Mouse (Mus musculus) intestine, embryonic 16.5 days (tissue): ENCODE measurements around the gene 1700047I17Rik2. TPM values are rescaled to one million over a fixed set of nuclear protein-coding genes. Genes with fewer than 3 reads are reported as not detected.
A peak's percentile ranks its signal among the peaks of the same experiment; 100 is the strongest.
"Not testable (repeated sequence)": the region's sequence is repeated elsewhere in the genome, so short reads cannot be mapped to it uniquely, and the experiment has no call there.

ENCODE experiments used
- ATAC-seq: fragments of 200-750 bp; cut with Nextera tagmentation; 2 replicates; pipeline ENCODE4 v1.8.0; 2017; ENCODE audit warnings: moderate TSS enrichment, moderate library complexity
- H3K27ac ChIP-seq: fragments of 300-500 bp; sonication (generic); 2 replicates; pipeline ENCODE4 v1.5.1; 2014; ENCODE audit warnings: mild to moderate bottlenecking, low read length
- H3K27me3 ChIP-seq: fragments of 300-500 bp; sonication (generic); replicated peaks from 2 replicates; pipeline ENCODE4 v1.6.1; 2014; ENCODE audit warnings: low read length, control low read depth, mixed read lengths; ENCODE audit not compliant: control insufficient read depth, insufficient read depth
- H3K36me3 ChIP-seq: fragments of 300-500 bp; sonication (generic); 2 replicates; pipeline ENCODE4 v1.6.1; 2014; ENCODE audit warnings: low read length, control low read depth; ENCODE audit not compliant: control insufficient read depth, insufficient read depth
- H3K4me1 ChIP-seq: fragments of 300-500 bp; sonication (generic); 2 replicates; pipeline ENCODE4 v1.6.1; 2014; ENCODE audit warnings: low read length, control low read depth, mixed read lengths; ENCODE audit not compliant: control insufficient read depth, insufficient read depth
- H3K4me2 ChIP-seq: fragments of 300-500 bp; sonication (generic); 2 replicates; pipeline ENCODE4 v1.6.1; 2014; ENCODE audit warnings: low read depth, low read length, control low read depth
- H3K4me3 ChIP-seq: fragments of 300-500 bp; sonication (generic); 2 replicates; pipeline ENCODE4 v1.5.1; 2014; ENCODE audit warnings: mild to moderate bottlenecking, low read length
- H3K9ac ChIP-seq: fragments of 300-500 bp; sonication (generic); 2 replicates; pipeline ENCODE4 v1.6.1; 2014; ENCODE audit warnings: low read depth, low read length
- H3K9me3 ChIP-seq: fragments of 300-500 bp; sonication (generic); 2 replicates; pipeline ENCODE4 v1.6.1; 2016; ENCODE audit warnings: low read length, control low read depth; ENCODE audit not compliant: control insufficient read depth
- WGBS: fragments of 180-500 bp; shearing (Covaris S2); extraction: QIAGEN DNeasy Blood & Tissue Kit; methylation state at CpG from one replicate; pipeline ENCODE4 v1.1.7; 2014; 5-methylcytosine and 5-hydroxymethylcytosine counted together
- polyA plus RNA-seq: library from polyadenylated mRNA; unstranded; fragments of >200 nt; fragmentation: Nextera tagmentation; extraction: Ambion mirVana; gene quantifications from 2 replicates; pipeline ENCODE4 v1.2.1, GENCODE M21; 2015

1700047I17Rik2 gene
- polyA plus RNA-seq: 4.7 TPM in 1 of 2 replicates, not detected in the other

DNA sequence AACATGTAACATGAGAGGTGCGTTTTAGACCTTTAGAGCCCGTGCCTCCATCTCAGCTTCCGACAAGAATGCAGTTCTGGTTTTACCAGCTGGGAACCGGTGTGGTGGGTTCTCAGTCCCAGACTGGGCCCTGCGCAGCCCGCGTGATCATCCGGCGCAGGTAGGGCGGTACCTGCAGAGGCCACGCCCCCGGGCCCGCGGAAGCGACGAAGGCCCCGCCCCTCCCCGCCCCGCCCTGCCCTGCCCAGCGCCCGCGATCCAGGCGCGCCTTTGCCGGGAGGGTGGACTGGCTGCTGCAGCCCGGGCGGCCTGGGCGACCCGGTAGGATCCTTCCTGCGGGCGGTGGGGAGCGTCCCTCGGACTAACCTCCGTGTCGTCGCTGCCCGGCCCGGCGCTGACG, at the start of gene 1700047I17Rik2:
1700047I17Rik2 (plus strand) TSS at position 287 of the 400 bp plus-strand sequence.
- WGBS: no CpG with 5 or more reads among the region's 40 CpGs
- H3K27ac ChIP-seq, H3K4me1 ChIP-seq, H3K4me3 ChIP-seq, H3K27me3 ChIP-seq, H3K36me3 ChIP-seq, H3K4me2 ChIP-seq, H3K9ac ChIP-seq, H3K9me3 ChIP-seq: not testable (repeated sequence)
- peak; percentile 97 for ATAC-seq

DNA sequence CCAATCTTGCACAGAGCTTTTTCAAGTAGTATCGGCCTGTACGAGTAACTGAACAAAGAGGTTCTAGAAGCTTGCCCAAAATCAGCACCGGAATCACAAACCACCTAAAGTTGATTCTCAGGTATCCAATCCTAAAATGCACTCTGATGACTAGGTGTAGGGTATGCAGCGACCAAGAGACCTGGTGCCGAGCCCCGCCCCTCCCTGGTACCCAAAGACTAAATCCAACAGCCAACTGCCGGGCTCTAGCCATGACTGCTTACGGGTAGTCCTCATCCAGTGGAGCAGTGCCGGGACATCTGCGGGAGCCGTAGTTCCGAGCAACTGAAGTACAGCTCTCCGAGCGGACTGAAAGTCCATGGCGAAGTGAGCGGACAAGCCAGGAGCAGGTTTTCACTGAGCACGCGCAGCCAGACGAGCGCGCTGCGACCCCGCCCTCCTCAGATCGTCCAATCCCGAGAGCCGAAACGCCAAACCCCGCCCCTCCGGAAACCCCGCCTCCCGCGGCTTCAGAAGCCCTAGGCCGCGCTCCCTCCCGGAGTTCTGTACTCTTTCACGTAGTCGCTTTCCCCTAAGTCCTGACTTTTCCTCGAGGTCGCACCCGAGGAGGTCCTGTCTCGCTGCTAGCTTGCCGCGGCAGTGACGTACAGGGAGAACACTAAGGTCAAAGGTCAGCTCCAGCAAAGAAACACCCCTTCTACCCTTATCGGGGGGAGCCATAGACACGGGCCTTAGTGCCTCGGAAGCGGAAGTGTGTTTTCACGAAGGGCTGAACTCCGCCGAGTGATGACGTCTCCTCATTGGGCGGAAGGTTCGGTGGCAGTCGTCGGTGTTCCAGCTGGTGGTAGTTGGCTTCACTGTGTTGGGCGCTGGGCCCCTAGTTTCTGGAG, 44.6 kb upstream of the 1700047I17Rik2 start, which contains the start of gene Srp54b:
Srp54b (plus strand) TSS at position 546 of the 890 bp plus-strand sequence.
- H3K27ac ChIP-seq, H3K9ac ChIP-seq, H3K4me1 ChIP-seq, H3K4me2 ChIP-seq, H3K9me3 ChIP-seq, H3K4me3 ChIP-seq, H3K36me3 ChIP-seq, H3K27me3 ChIP-seq: not testable (repeated sequence)
- peak; percentile 99 for ATAC-seq
- WGBS: no CpG with 5 or more reads among the region's 57 CpGs

DNA sequence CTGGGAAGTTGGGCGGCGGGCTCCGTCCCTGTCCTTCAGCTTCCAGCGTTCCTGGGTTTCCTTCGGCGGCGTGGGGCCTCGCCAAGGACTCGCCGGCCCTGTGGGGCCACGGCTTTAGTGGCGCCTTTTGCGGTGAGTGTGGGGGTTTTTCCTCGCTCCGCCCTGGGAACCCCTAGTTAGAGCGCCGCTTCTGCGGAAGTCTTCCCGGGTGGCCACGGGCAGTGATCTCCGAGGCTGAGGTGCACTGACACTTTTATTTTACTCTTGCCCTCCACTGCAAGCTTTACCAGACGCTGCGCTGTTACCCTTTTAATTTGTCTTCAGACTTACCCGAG, 44.0 kb upstream of the 1700047I17Rik2 start:
- not testable (repeated sequence) for H3K9ac ChIP-seq, H3K27ac ChIP-seq, H3K4me2 ChIP-seq, H3K27me3 ChIP-seq, H3K9me3 ChIP-seq, H3K4me3 ChIP-seq, H3K4me1 ChIP-seq, H3K36me3 ChIP-seq
- ATAC-seq: peak; percentile 59
- WGBS: 0% methylated on average over 9 of the region's 24 CpGs

DNA sequence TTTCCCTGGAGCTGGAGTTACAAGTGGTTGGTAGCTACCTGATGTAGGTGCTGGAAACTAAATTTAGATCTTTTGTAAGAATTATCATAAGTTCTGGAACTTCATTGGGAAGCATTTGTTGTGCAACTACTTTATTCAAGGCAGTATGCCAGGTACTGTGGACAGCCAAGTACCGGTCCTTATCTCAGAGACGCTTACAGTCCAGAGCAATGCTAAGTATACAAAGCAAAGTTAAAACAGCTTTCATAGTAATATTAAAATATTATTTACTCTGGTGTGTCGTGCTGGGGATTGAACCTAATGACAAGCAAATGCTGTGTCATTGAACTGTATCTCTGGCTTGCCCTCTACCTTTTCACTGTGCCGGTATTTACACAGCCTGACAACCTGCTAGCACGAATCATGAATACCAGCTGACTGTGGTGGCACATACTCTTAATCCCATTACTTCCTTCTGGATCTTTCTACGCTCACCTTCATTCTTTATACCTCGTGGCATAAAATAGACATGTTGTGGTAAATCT, 32.3 kb upstream of the 1700047I17Rik2 start:
- ATAC-seq, H3K27me3 ChIP-seq, H3K36me3 ChIP-seq, H3K9ac ChIP-seq, H3K9me3 ChIP-seq, H3K4me3 ChIP-seq, H3K4me1 ChIP-seq, H3K27ac ChIP-seq, H3K4me2 ChIP-seq: not testable (repeated sequence)
- WGBS: no CpG with 5 or more reads among the region's 7 CpGs

DNA sequence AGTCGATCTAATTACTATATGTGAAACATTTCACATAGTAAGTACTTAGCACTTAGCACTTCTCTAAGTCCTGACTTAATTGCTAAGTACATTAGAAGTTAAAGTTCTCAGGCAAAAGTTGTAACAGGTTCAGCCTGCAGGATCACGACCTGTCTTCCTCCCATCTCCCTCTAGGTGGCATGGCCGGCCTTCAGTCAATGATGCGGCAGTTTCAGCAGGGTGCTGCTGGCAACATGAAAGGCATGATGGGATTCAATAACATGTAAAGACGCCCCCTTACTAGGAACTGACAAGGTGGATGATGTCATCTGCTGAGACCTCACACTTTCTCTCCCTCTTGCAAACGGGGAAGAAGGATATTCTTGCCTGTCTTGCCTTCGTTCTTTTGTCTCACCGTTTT, 11.7 kb upstream of the 1700047I17Rik2 start:
- not testable (repeated sequence) for H3K9me3 ChIP-seq, H3K4me1 ChIP-seq, H3K27ac ChIP-seq, H3K4me2 ChIP-seq, H3K4me3 ChIP-seq, H3K27me3 ChIP-seq, ATAC-seq, H3K36me3 ChIP-seq, H3K9ac ChIP-seq
- WGBS: no CpG with 5 or more reads among the region's 8 CpGs

DNA sequence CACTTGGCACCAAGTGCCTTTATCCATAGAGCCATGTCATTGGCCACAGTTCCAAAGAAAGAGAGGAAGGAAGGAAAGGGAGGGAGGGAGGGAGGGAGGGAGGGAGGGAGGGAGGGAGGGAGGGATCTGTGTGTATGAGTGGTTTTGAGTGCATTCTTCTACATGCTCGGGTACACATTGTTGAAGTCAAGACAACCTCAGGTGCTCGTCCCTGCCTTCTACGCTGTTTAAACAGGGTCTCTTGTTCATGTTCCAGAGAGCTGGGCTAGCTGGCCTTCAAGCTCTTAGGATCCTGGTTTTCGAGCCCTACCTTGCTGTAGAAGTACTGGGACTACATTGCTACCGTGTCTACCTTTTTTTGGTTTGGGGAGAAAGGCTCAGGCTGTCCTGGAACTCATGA, 10.3 kb upstream of the 1700047I17Rik2 start:
- ATAC-seq, H3K4me1 ChIP-seq, H3K36me3 ChIP-seq, H3K9ac ChIP-seq, H3K4me3 ChIP-seq, H3K9me3 ChIP-seq, H3K27me3 ChIP-seq, H3K27ac ChIP-seq, H3K4me2 ChIP-seq: not testable (repeated sequence)
- WGBS: no CpG with 5 or more reads among the region's 5 CpGs

DNA sequence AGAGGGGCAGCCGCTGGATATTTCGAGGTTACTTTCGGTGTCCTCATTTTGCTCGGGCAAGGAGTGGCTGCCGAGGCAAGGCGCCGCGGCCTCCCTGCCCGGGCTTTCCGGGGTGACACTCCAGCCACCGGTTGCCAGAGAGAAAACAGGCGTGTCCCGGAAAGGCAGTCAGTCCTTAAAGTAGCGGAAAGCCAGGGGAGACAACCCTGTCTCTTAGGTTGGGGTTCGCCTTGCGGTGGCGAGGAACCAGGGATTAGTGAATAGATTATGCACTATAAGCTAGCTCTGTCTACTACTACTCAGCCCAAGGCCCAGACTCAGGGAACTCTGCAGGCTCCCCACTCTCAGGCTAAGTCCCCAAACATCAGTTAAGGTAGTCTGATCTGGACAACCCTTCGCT, 407 bp downstream of the 1700047I17Rik2 start:
- not testable (repeated sequence) for H3K4me1 ChIP-seq, H3K36me3 ChIP-seq, H3K9me3 ChIP-seq, H3K27ac ChIP-seq, H3K4me3 ChIP-seq, H3K27me3 ChIP-seq, H3K4me2 ChIP-seq, H3K9ac ChIP-seq
- WGBS: no CpG with 5 or more reads among the region's 18 CpGs
- ATAC-seq: peak; percentile 79

DNA sequence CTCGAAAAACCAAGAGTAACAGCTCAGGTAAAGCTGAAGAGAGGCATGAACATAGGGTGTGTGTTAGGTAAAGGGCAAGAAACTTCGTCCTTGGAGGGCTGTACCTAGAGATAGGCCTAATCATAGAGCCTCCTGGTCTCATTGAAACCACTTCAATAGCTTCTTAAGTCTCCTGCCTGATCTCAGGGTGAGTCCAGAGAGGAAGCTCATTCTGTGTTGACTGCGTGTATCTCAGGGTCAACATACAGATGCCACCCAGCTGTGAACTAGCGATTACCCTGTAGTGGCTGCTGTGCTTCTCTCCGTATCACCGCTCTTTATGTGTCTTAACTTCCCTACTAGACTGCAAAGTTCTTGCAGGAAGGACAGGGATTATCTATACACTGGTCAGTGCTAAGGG, 13.6 kb downstream of the 1700047I17Rik2 start:
- ATAC-seq, H3K4me3 ChIP-seq, H3K27me3 ChIP-seq, H3K9me3 ChIP-seq, H3K4me1 ChIP-seq, H3K4me2 ChIP-seq, H3K27ac ChIP-seq, H3K9ac ChIP-seq, H3K36me3 ChIP-seq: not testable (repeated sequence)
- no CpG with 5 or more reads among the region's 6 CpGs for WGBS

DNA sequence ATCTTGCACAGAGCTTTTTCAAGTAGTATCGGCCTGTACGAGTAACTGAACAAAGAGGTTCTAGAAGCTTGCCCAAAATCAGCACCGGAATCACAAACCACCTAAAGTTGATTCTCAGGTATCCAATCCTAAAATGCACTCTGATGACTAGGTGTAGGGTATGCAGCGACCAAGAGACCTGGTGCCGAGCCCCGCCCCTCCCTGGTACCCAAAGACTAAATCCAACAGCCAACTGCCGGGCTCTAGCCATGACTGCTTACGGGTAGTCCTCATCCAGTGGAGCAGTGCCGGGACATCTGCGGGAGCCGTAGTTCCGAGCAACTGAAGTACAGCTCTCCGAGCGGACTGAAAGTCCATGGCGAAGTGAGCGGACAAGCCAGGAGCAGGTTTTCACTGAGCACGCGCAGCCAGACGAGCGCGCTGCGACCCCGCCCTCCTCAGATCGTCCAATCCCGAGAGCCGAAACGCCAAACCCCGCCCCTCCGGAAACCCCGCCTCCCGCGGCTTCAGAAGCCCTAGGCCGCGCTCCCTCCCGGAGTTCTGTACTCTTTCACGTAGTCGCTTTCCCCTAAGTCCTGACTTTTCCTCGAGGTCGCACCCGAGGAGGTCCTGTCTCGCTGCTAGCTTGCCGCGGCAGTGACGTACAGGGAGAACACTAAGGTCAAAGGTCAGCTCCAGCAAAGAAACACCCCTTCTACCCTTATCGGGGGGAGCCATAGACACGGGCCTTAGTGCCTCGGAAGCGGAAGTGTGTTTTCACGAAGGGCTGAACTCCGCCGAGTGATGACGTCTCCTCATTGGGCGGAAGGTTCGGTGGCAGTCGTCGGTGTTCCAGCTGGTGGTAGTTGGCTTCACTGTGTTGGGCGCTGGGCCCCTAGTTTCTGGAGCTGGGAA, 30.5 kb downstream of the 1700047I17Rik2 start, which contains the start of gene Srp54c:
Srp54c (plus strand) TSS at position 543 of the 894 bp plus-strand sequence.
- H3K27ac ChIP-seq, H3K27me3 ChIP-seq, H3K36me3 ChIP-seq, H3K4me1 ChIP-seq, H3K4me2 ChIP-seq, H3K9me3 ChIP-seq: not testable (repeated sequence)
- peak; percentile 99 for ATAC-seq
- no CpG with 5 or more reads among the region's 57 CpGs for WGBS
- Histone ChIP-seq H3K9ac (peak within 1 kb of the TSS; percentile 51; the same call in 1 of the 2 replicates), H3K4me3 (peak within 1 kb of the TSS; percentile 36)
